Mouse (Mus musculus) thymus, adult 2 months (tissue): ENCODE measurements around the gene Plekhg6.

Experiments used
- CTCF ChIP-seq: fragments of 200-500 bp; IDR thresholded peaks from 2 replicates; pipeline ENCODE4 v1.5.1; 2012; ENCODE audit warnings: mild to moderate bottlenecking, control low read depth, low read length, moderate library complexity, borderline replicate concordance; ENCODE audit not compliant: control insufficient read depth, poor library complexity, insufficient read depth; ENCODE audit errors: extremely low read depth
- POLR2A ChIP-seq: fragments of 200-500 bp; IDR thresholded peaks from 2 replicates; pipeline ENCODE4 v1.6.1; 2012; ENCODE audit warnings: mild to moderate bottlenecking, low read length, control low read depth, moderate library complexity; ENCODE audit not compliant: control insufficient read depth, poor library complexity, insufficient read depth; ENCODE audit errors: extremely low read depth

- TF ChIP-seq POLR2A (no peak), CTCF (no peak)
These were observed 23.3 kb downstream of the Plekhg6 start for GRCm38 (mm10) chr6:125357334-125357733.
